Mouse (Mus musculus) thymus, postnatal 36 days (tissue): Measurements from ENCODE around the gene Itprid2.

Experiments
- DNase-seq, 2 experiments: peaks; one replicate each; pipeline ENCODE4 v3.0.0; 2022; ENCODE audit warnings: mixed read lengths in 2 of 2

The Itprid2 gene

GRCm38 (mm10) chr2:79715925-79716324 lies 80.8 kb downstream of the Itprid2 start:
- no peak for DNase-seq

GRCm38 (mm10) chr2:79717846-79718245 lies 82.7 kb downstream of the Itprid2 start:
- DNase-seq, result no peak

- DNase-seq, result no peak
These were observed 87.3 kb downstream of the Itprid2 start for GRCm38 (mm10) chr2:79722415-79722814.
